Mouse (Mus musculus): ENCODE measurements around the gene Zmynd19. TPM values are rescaled to one million over a fixed set of nuclear protein-coding genes. Genes with fewer than 3 reads are reported as not detected.
"Not testable (repeated sequence)": the region's sequence is repeated elsewhere in the genome, so short reads cannot be mapped to it uniquely, and the experiment has no call there.

Zmynd19 gene
- polyA plus RNA-seq, 1 experiment from 2014 or later, result 16.3 TPM

- Histone ChIP-seq H3K9ac (peak overlapping the region; percentile 88), H3K27ac (peak overlapping the region; percentile 61), H3K36me3 (peaks cover 32% of the 10 kb centered on the region), H3K4me3 (peak overlapping the region; percentile 94), H3K27me3 (no peaks in the 10 kb centered on the region), H3K4me1 (peaks cover 14% of the 10 kb centered on the region), H3K4me2 (peak overlapping the region; percentile 83), H3K9me3 (no peaks in the 10 kb centered on the region)
- no peak; the same call in 1 of the 2 replicates for ATAC-seq (ENCODE audit: borderline replicate concordance, extremely low read depth, low FRiP score, low TSS enrichment)
- under 1% methylated on average over 31 of the region's 31 CpGs for WGBS
These were observed 570 bp downstream of the Zmynd19 start for GRCm38 (mm10) chr2:24950189-24950535.

- 82% methylated on average over 4 of the region's 4 CpGs for WGBS
- H3K9me3 ChIP-seq, result no peaks in the 10 kb centered on the region
- H3K4me2 ChIP-seq, result no peak overlapping the region
- peaks cover 14% of the 10 kb centered on the region for H3K4me1 ChIP-seq
- H3K36me3 ChIP-seq, result peaks cover 55% of the 10 kb centered on the region
- no peak for ATAC-seq (ENCODE audit: borderline replicate concordance, extremely low read depth, low FRiP score, low TSS enrichment)
- no peak overlapping the region for H3K4me3 ChIP-seq
- no peak overlapping the region for H3K27ac ChIP-seq
- no peak overlapping the region for H3K9ac ChIP-seq
- H3K27me3 ChIP-seq, result no peaks in the 10 kb centered on the region
These were observed 3.0 kb downstream of the Zmynd19 start for GRCm38 (mm10) chr2:24952537-24953055.

GRCm38 (mm10) chr2:24960910-24961309, 11.3 kb downstream of the Zmynd19 start:
- H3K36me3 ChIP-seq, result peaks cover 56% of the 10 kb centered on the region
- ATAC-seq (ENCODE audit: borderline replicate concordance, extremely low read depth, low FRiP score, low TSS enrichment), result no peak

GRCm38 (mm10) chr2:24962304-24963000, 12.9 kb downstream of the Zmynd19 start, which contains the start of gene Dph7:
Gene Dph7, plus strand, starts transcription at chr2:24962400.
- Histone ChIP-seq H3K36me3 (peaks cover 50% of the 10 kb centered on the region), H3K4me1 (peaks cover 10% of the 10 kb centered on the region), H3K27ac (peak within 1 kb of the TSS; percentile 25; the same call in 1 of the 2 replicates), H3K4me3 (peak within 1 kb of the TSS; percentile 79), H3K9ac (peak within 1 kb of the TSS; percentile 75), H3K4me2 (peak within 1 kb of the TSS; percentile 66), H3K9me3 (no peaks in the 10 kb centered on the region), H3K27me3 (no peaks in the 10 kb centered on the region)
- WGBS, result under 1% methylated on average over 28 of the region's 28 CpGs
- ATAC-seq (ENCODE audit: borderline replicate concordance, extremely low read depth, low FRiP score, low TSS enrichment), result peak; percentile 89

More at GRCm38 (mm10) chr2:24960910-24961309, 11.3 kb downstream of the Zmynd19 start:
- Histone ChIP-seq H3K4me3 (no peak overlapping the region), H3K4me2 (no peak overlapping the region), H3K4me1 (peaks cover 10% of the 10 kb centered on the region), H3K9me3 (no peaks in the 10 kb centered on the region), H3K27ac (no peak overlapping the region), H3K27me3 (no peaks in the 10 kb centered on the region), H3K9ac (no peak overlapping the region)
- WGBS, result 28% methylated on average over 3 of the region's 3 CpGs

GRCm38 (mm10) chr2:24970386-24970785, 20.8 kb downstream of the Zmynd19 start:
- no peak for ATAC-seq (ENCODE audit: borderline replicate concordance, extremely low read depth, low FRiP score, low TSS enrichment)
- Histone ChIP-seq H3K9me3 (no peaks in the 10 kb centered on the region), H3K4me1 (peaks cover 12% of the 10 kb centered on the region), H3K27ac (no peak overlapping the region), H3K36me3 (peaks cover 60% of the 10 kb centered on the region), H3K27me3 (no peaks in the 10 kb centered on the region), H3K4me3 (no peak overlapping the region), H3K4me2 (no peak overlapping the region), H3K9ac (no peak overlapping the region)
- 84% methylated on average over 4 of the region's 4 CpGs for WGBS

- peak overlapping the region; percentile 97 for H3K4me3 ChIP-seq
- H3K9ac ChIP-seq, result peak overlapping the region; percentile 84
- 2% methylated on average over 17 of the region's 17 CpGs for WGBS
- ATAC-seq (ENCODE audit: borderline replicate concordance, extremely low read depth, low FRiP score, low TSS enrichment); H3K9me3 ChIP-seq; H3K27me3 ChIP-seq: not testable (repeated sequence)
- peak overlapping the region; percentile 82 for H3K27ac ChIP-seq
- peak overlapping the region; percentile 96 for H3K4me2 ChIP-seq
- H3K36me3 ChIP-seq, result peaks cover 30% of the 10 kb centered on the region
- H3K4me1 ChIP-seq, result peaks cover 16% of the 10 kb centered on the region
These were observed 24.9 kb downstream of the Zmynd19 start for GRCm38 (mm10) chr2:24974452-24974851.

- Histone ChIP-seq H3K4me1 (peaks cover 16% of the 10 kb centered on the region), H3K4me2 (peak within 1 kb of the TSS; percentile 96), H3K27ac (peak within 1 kb of the TSS; percentile 94), H3K36me3 (peaks cover 24% of the 10 kb centered on the region), H3K27me3 (no peaks in the 10 kb centered on the region), H3K9me3 (no peaks in the 10 kb centered on the region), H3K4me3 (peak within 1 kb of the TSS; percentile 97), H3K9ac (peak within 1 kb of the TSS; percentile 84)
- peak; percentile 100 for ATAC-seq (ENCODE audit: borderline replicate concordance, extremely low read depth, low FRiP score, low TSS enrichment)
- WGBS, result 0% methylated on average over 62 of the region's 64 CpGs
These were observed 25.5 kb downstream of the Zmynd19 start, which contains the start of gene Mrpl41 for GRCm38 (mm10) chr2:24974906-24975703. Gene Mrpl41, minus strand, starts transcription at chr2:24975098.

- Histone ChIP-seq H3K9ac (peak within 1 kb of the TSS; percentile 84), H3K27me3 (no peaks in the 10 kb centered on the region), H3K4me2 (peak within 1 kb of the TSS; percentile 96), H3K9me3 (no peaks in the 10 kb centered on the region), H3K27ac (peak within 1 kb of the TSS; percentile 94), H3K4me3 (peak within 1 kb of the TSS; percentile 97), H3K4me1 (peaks cover 16% of the 10 kb centered on the region), H3K36me3 (peaks cover 17% of the 10 kb centered on the region)
- under 1% methylated on average over 16 of the region's 16 CpGs for WGBS
- ATAC-seq (ENCODE audit: borderline replicate concordance, extremely low read depth, low FRiP score, low TSS enrichment), result peak; percentile 80
These were observed 26.2 kb downstream of the Zmynd19 start, which contains the start of gene Pnpla7 for GRCm38 (mm10) chr2:24975704-24976297. Gene Pnpla7, plus strand, starts transcription at chr2:24976033.

- Histone ChIP-seq H3K9ac (no peak overlapping the region), H3K27me3 (no peaks in the 10 kb centered on the region), H3K36me3 (peaks cover 7% of the 10 kb centered on the region), H3K27ac (no peak overlapping the region), H3K4me3 (peak overlapping the region; percentile 97; the same call in 1 of the 2 replicates), H3K9me3 (no peaks in the 10 kb centered on the region), H3K4me2 (no peak overlapping the region), H3K4me1 (peaks cover 16% of the 10 kb centered on the region)
- WGBS, result 94% methylated on average over 5 of the region's 5 CpGs
- no peak for ATAC-seq (ENCODE audit: borderline replicate concordance, extremely low read depth, low FRiP score, low TSS enrichment)
These were observed 27.4 kb downstream of the Zmynd19 start for GRCm38 (mm10) chr2:24976960-24977359.

- ATAC-seq (ENCODE audit: borderline replicate concordance, extremely low read depth, low FRiP score, low TSS enrichment), result no peak
- WGBS, result 48% methylated on average over 2 of the region's 2 CpGs
- H3K27ac ChIP-seq, result no peak overlapping the region
- no peaks in the 10 kb centered on the region for H3K9me3 ChIP-seq
- H3K36me3 ChIP-seq, result no peaks in the 10 kb centered on the region
- no peak overlapping the region for H3K9ac ChIP-seq
- H3K4me1 ChIP-seq, result no peaks in the 10 kb centered on the region
- H3K4me2 ChIP-seq, result no peak overlapping the region
- no peak overlapping the region for H3K4me3 ChIP-seq
- H3K27me3 ChIP-seq, result no peaks in the 10 kb centered on the region
These were observed 38.2 kb downstream of the Zmynd19 start for GRCm38 (mm10) chr2:24987762-24988161.

GRCm38 (mm10) chr2:24995332-24995731, 45.7 kb downstream of the Zmynd19 start:
- no peak overlapping the region for H3K9ac ChIP-seq
- no peak overlapping the region for H3K27ac ChIP-seq
- H3K27me3 ChIP-seq, result no peaks in the 10 kb centered on the region
- H3K4me2 ChIP-seq, result no peak overlapping the region
- no peak overlapping the region for H3K4me3 ChIP-seq
- WGBS, result 89% methylated on average over 6 of the region's 6 CpGs
- H3K9me3 ChIP-seq, result no peaks in the 10 kb centered on the region
- H3K4me1 ChIP-seq, result no peaks in the 10 kb centered on the region
- no peak for ATAC-seq (ENCODE audit: borderline replicate concordance, extremely low read depth, low FRiP score, low TSS enrichment)
- no peaks in the 10 kb centered on the region for H3K36me3 ChIP-seq
